Mouse (Mus musculus) heart, postnatal 0 days (tissue): ENCODE measurements at regions not wholly inside any gene's neighbourhood (a gene's known extent, or its start where the extent isn't known, plus 50 kb on each side); places are given as distances from the start of the nearest gene placed in this dataset.

Experiments used
- ATAC-seq: fragments of 200-750 bp; cut with Nextera tagmentation; 2 replicates; pipeline ENCODE4 v1.8.0; 2017; ENCODE audit warnings: low read depth, moderate number of reproducible peaks, moderate library complexity; ENCODE audit not compliant: insufficient read depth
- DNase-seq: peaks from one replicate; pipeline ENCODE4 v3.0.0-alpha.2; 2016; ENCODE audit warnings: low spot score
- H3K27ac ChIP-seq: fragments of 300-500 bp; sonication (generic); 2 replicates; pipeline ENCODE4 v1.5.1; 2014; ENCODE audit warnings: low read depth, mild to moderate bottlenecking
- H3K27me3 ChIP-seq: fragments of 300-500 bp; sonication (generic); 2 replicates; pipeline ENCODE4 v1.6.1; 2014; ENCODE audit warnings: low read length, mixed read lengths; ENCODE audit not compliant: control insufficient read depth, insufficient read depth
- H3K36me3 ChIP-seq: fragments of 300-500 bp; sonication (generic); replicated peaks from 2 replicates; pipeline ENCODE4 v1.6.1; 2014; ENCODE audit warnings: low read length, mixed read lengths; ENCODE audit not compliant: control insufficient read depth, insufficient read depth
- H3K4me1 ChIP-seq: fragments of 300-500 bp; sonication (generic); 2 replicates; pipeline ENCODE4 v1.6.1; 2014; ENCODE audit warnings: antibody characterized with exemption; ENCODE audit not compliant: control insufficient read depth, insufficient read depth
- H3K4me2 ChIP-seq: fragments of 300-500 bp; sonication (generic); 2 replicates; pipeline ENCODE4 v1.6.1; 2014; ENCODE audit warnings: low read depth, mild to moderate bottlenecking, low read length, moderate library complexity
- H3K4me3 ChIP-seq: fragments of 300-500 bp; sonication (generic); 2 replicates; pipeline ENCODE4 v1.5.1; 2014; ENCODE audit warnings: low read depth, low read length
- H3K9ac ChIP-seq: fragments of 300-500 bp; sonication (generic); replicated peaks from 2 replicates; pipeline ENCODE4 v1.6.1; 2014; ENCODE audit warnings: low read depth, low read length, mixed read lengths
- H3K9me3 ChIP-seq: fragments of 300-500 bp; sonication (generic); replicated peaks from 2 replicates; pipeline ENCODE4 v1.6.1; 2016; ENCODE audit warnings: low read length; ENCODE audit not compliant: control insufficient read depth
- CTCF ChIP-seq: IDR thresholded peaks from 2 replicates; pipeline ENCODE4 v1.5.1; 2016; ENCODE audit warnings: antibody characterized with exemption, control low read depth, low read depth
- EP300 ChIP-seq: IDR thresholded peaks from 2 replicates; pipeline ENCODE4 v1.6.1; 2016; ENCODE audit warnings: antibody characterized with exemption, low read depth
- WGBS: fragments of 180-500 bp; shearing (Covaris S2); extraction: QIAGEN DNeasy Blood & Tissue Kit; methylation state at CpG from one replicate; pipeline ENCODE4 v1.1.7; 2014; 5-methylcytosine and 5-hydroxymethylcytosine counted together

GRCm38 (mm10) chr7:90065269-90065955 lies 64.6 kb upstream of the Picalm start:
- no peak overlapping the region for H3K4me2 ChIP-seq
- DNase-seq (no peak), ATAC-seq (no peak)
- no peaks in the 10 kb centered on the region for H3K27me3 ChIP-seq
- 0 out of 2 replicates have a peak, but pooled peaks cover 8% of the 10 kb centered on the region for H3K4me1 ChIP-seq
- H3K9ac ChIP-seq: no peak overlapping the region
- no peaks in the 10 kb centered on the region for H3K9me3 ChIP-seq
- no peak overlapping the region for H3K4me3 ChIP-seq
- TF ChIP-seq CTCF: no peak
- TF ChIP-seq EP300: no peak
- H3K27ac ChIP-seq: no peak overlapping the region
- WGBS: 68% methylated on average over 9 of the region's 9 CpGs
- H3K36me3 ChIP-seq: no peaks in the 10 kb centered on the region

GRCm38 (mm10) chr7:90066275-90066674 lies 63.7 kb upstream of the Picalm start:
- Histone ChIP-seq H3K4me3 (no peak overlapping the region), H3K27ac (no peak overlapping the region), H3K27me3 (no peaks in the 10 kb centered on the region), H3K4me2 (no peak overlapping the region), H3K9ac (no peak overlapping the region), H3K9me3 (no peaks in the 10 kb centered on the region), H3K36me3 (no peaks in the 10 kb centered on the region), H3K4me1 (0 out of 2 replicates have a peak, but pooled peaks cover 5% of the 10 kb centered on the region)
- ATAC-seq: no peak
- WGBS: 77% methylated on average over 5 of the region's 5 CpGs
- no peak for TF ChIP-seq EP300
- no peak for DNase-seq

- no peak overlapping the region for H3K4me3 ChIP-seq
- no peak overlapping the region for H3K9ac ChIP-seq
- 0 out of 2 replicates have a peak, but pooled peaks cover 5% of the 10 kb centered on the region for H3K4me1 ChIP-seq
- ATAC-seq (no peak), DNase-seq (peak; percentile 38)
- WGBS: 76% methylated on average over 3 of the region's 3 CpGs
- no peaks in the 10 kb centered on the region for H3K9me3 ChIP-seq
- H3K4me2 ChIP-seq: no peak overlapping the region
- peak overlapping the region; percentile 51; the same call in 1 of the 2 replicates for H3K27ac ChIP-seq
- no peaks in the 10 kb centered on the region for H3K27me3 ChIP-seq
- no peaks in the 10 kb centered on the region for H3K36me3 ChIP-seq
- TF ChIP-seq EP300 (peak; percentile 42; the same call in 1 of the 2 replicates), CTCF (no peak)
Observed at GRCm38 (mm10) chr7:90067961-90068665, 61.9 kb upstream of the Picalm start.

- WGBS: 76% methylated on average over 7 of the region's 7 CpGs
- TF ChIP-seq CTCF (no peak), EP300 (no peak)
- Histone ChIP-seq H3K36me3 (no peaks in the 10 kb centered on the region), H3K4me2 (no peak overlapping the region), H3K27me3 (no peaks in the 10 kb centered on the region), H3K27ac (no peak overlapping the region), H3K4me3 (no peak overlapping the region), H3K9me3 (no peaks in the 10 kb centered on the region), H3K4me1 (peaks cover 13% of the 10 kb centered on the region; the same call in 1 of the 2 replicates), H3K9ac (no peak overlapping the region)
- no peak for ATAC-seq
- DNase-seq: no peak
Observed at GRCm38 (mm10) chr7:90070267-90070666, 59.7 kb upstream of the Picalm start.

GRCm38 (mm10) chr7:90073865-90074264 lies 56.1 kb upstream of the Picalm start:
- Histone ChIP-seq H3K27ac (no peak overlapping the region), H3K9me3 (no peaks in the 10 kb centered on the region), H3K4me3 (no peak overlapping the region), H3K36me3 (no peaks in the 10 kb centered on the region), H3K4me2 (no peak overlapping the region), H3K27me3 (no peaks in the 10 kb centered on the region), H3K4me1 (peaks cover 9% of the 10 kb centered on the region; the same call in 1 of the 2 replicates), H3K9ac (no peak overlapping the region)
- TF ChIP-seq EP300 (no peak), CTCF (no peak)
- 80% methylated on average over 5 of the region's 5 CpGs for WGBS
- ATAC-seq (no peak), DNase-seq (no peak)

GRCm38 (mm10) chr7:90074592-90074991 lies 55.4 kb upstream of the Picalm start:
- TF ChIP-seq EP300: no peak
- ATAC-seq: no peak
- no peaks in the 10 kb centered on the region for H3K36me3 ChIP-seq
- H3K4me1 ChIP-seq: peaks cover 9% of the 10 kb centered on the region; the same call in 1 of the 2 replicates
- no peaks in the 10 kb centered on the region for H3K9me3 ChIP-seq
- H3K9ac ChIP-seq: no peak overlapping the region
- no peaks in the 10 kb centered on the region for H3K27me3 ChIP-seq
- WGBS: 83% methylated on average over 2 of the region's 2 CpGs
- DNase-seq: no peak
- no peak overlapping the region for H3K4me2 ChIP-seq
- H3K4me3 ChIP-seq: no peak overlapping the region
- H3K27ac ChIP-seq: no peak overlapping the region
